Mouse (Mus musculus) cerebellum, adult 2 months (tissue): ENCODE results near the gene Gm11034.

ENCODE experiments used
- CTCF ChIP-seq: fragments of 200-500 bp; IDR thresholded peaks from 2 replicates; pipeline ENCODE4 v1.5.1; 2011; ENCODE audit warnings: low read depth, mild to moderate bottlenecking, control low read depth, low read length, moderate library complexity, borderline replicate concordance; ENCODE audit not compliant: insufficient read depth
- POLR2A ChIP-seq: fragments of 200-500 bp; IDR thresholded peaks from 2 replicates; pipeline ENCODE4 v1.6.1; 2011; ENCODE audit warnings: low read length, control low read depth, borderline replicate concordance; ENCODE audit not compliant: insufficient read depth

DNA sequence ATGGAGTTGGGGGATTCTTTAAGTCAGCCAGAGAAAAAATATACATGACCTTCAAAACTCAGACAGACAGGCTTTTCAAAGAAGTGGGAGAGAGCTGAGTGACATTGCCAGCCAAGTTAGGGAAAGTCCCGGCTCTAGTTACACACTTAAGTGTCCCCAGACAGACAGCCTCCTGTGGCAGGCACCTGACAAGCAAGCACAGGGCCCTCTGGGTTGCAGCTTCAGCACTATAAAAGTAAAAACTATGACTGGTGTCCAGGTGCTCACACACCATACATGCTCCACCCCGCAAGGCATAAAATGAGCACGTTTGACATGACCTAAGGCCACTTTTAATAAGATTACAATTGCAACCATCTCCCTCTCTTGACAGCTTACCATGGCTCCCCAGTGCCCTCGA, 47.1 kb upstream of the Gm11034 start:
- no peak for TF ChIP-seq POLR2A
- TF ChIP-seq CTCF: no peak
